Mouse (Mus musculus) CH12F3 (cell line): Measurements from ENCODE around the gene Stom.

ENCODE experiments used
- in situ Hi-C: fragments of 300-500 bp; cut with MboI; formaldehyde crosslinking; loops from 2 replicates; pipeline ENCODE4 v1.14.3; 2020; ENCODE audit warnings: low sequenced_read_pairs

Gene Stom

GRCm38 (mm10) chr2:35322404-35323164 lies 14.2 kb downstream of the Stom start:
- in situ Hi-C loops, result no loop called here

- in situ Hi-C loops, result no loop called here
Measured at GRCm38 (mm10) chr2:35320399-35320798, 16.4 kb downstream of the Stom start.

GRCm38 (mm10) chr2:35318405-35318804 lies 18.4 kb downstream of the Stom start:
- in situ Hi-C loops, result no loop called here

GRCm38 (mm10) chr2:35317604-35318003 lies 19.2 kb downstream of the Stom start:
- in situ Hi-C loops, result no loop called here

- in situ Hi-C loops, result no loop called here
Measured at GRCm38 (mm10) chr2:35314300-35314699, 22.5 kb downstream of the Stom start.

GRCm38 (mm10) chr2:35309906-35310493 lies 26.8 kb downstream of the Stom start:
- in situ Hi-C loops, result no loop called here

- in situ Hi-C loops, result no loop called here
Measured at GRCm38 (mm10) chr2:35308166-35308565, 28.6 kb downstream of the Stom start.

GRCm38 (mm10) chr2:35302049-35302885 lies 34.5 kb downstream of the Stom start:
- in situ Hi-C loops, result no loop called here

GRCm38 (mm10) chr2:35299437-35299836 lies 37.3 kb downstream of the Stom start:
- in situ Hi-C loops, result loop anchor here (5.0 to 10.0 kb wide), 2 partner anchors 48 to 75 kb away; no protein-coding TSS in a partner anchor

- in situ Hi-C loops, result loop anchor here (5.0 to 10.0 kb wide), 2 partner anchors 49 to 77 kb away; no protein-coding TSS in a partner anchor
Measured at GRCm38 (mm10) chr2:35297703-35298332, 39.0 kb downstream of the Stom start.

- in situ Hi-C loops, result loop anchor here (10.0 kb wide), 1 partner anchor 82 kb away; no protein-coding TSS in a partner anchor
Measured at GRCm38 (mm10) chr2:35293291-35293690, 43.5 kb downstream of the Stom start.

GRCm38 (mm10) chr2:35292700-35293099 lies 44.1 kb downstream of the Stom start:
- in situ Hi-C loops, result loop anchor here (10.0 kb wide), 1 partner anchor 82 kb away; no protein-coding TSS in a partner anchor

- in situ Hi-C loops, result loop anchor here (10.0 kb wide), 1 partner anchor 83 kb away; no protein-coding TSS in a partner anchor
Measured at GRCm38 (mm10) chr2:35291856-35292255, 44.9 kb downstream of the Stom start.

- in situ Hi-C loops, result no loop called here
Measured at GRCm38 (mm10) chr2:35288758-35289635, 47.8 kb downstream of the Stom start.

GRCm38 (mm10) chr2:35287017-35287620 lies 49.7 kb downstream of the Stom start:
- in situ Hi-C loops, result no loop called here

GRCm38 (mm10) chr2:35285209-35285608 lies 51.6 kb downstream of the Stom start:
- in situ Hi-C loops, result no loop called here

GRCm38 (mm10) chr2:35283997-35284396 lies 52.8 kb downstream of the Stom start:
- in situ Hi-C loops, result no loop called here

- in situ Hi-C loops, result no loop called here
Measured at GRCm38 (mm10) chr2:35282214-35282613, 54.6 kb downstream of the Stom start.

GRCm38 (mm10) chr2:35280001-35280400 lies 56.8 kb downstream of the Stom start:
- in situ Hi-C loops, result no loop called here
